Mouse (Mus musculus): ENCODE measurements around the gene Slc12a7.

DNA sequence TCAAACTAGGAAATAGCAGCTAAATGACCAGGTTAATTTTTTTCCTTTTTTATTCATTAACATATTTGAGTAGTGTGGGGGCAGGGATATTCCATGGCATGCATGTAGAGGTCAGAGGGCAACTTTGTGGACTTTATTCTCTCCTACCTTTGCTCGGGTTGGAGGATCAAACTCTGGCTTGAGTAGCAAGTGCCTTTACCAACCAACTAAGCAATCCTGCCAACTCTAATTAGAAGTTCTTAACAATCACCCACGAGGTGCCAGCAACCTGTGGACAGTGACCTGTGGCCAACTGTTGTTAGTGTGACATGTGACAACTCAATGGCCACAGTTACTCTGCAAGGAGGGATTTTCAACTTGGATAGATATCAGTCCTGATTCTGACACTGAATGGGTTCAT is 24.0 kb downstream of the Slc12a7 start:
- TF ChIP-seq MAZ (IDR thresholded peaks at IDR 0.05; ENCODE audit: low read depth, low read length) (no peak), NELFE (IDR thresholded peaks at IDR 0.05; ENCODE audit: low read depth, low read length) (no peak), ELF1 (IDR thresholded peaks at IDR 0.05; ENCODE audit: low read depth, low read length) (no peak)

Measured in MEL (cell line).